Mouse (Mus musculus) CH12.LX (cell line): ENCODE results near the gene Tnfaip6. TPM values are rescaled to one million over a fixed set of nuclear protein-coding genes. Genes with fewer than 3 reads are reported as not detected.
A peak's percentile ranks its signal among the peaks of the same experiment; 100 is the strongest.

Experiments used
- DNase-seq: peaks from one replicate; pipeline ENCODE4 v3.0.0-alpha.2; 2013; ENCODE audit errors: extremely low read depth
- H3K27ac ChIP-seq: 2 replicates; pipeline ENCODE4 v1.5.1; 2012; ENCODE audit warnings: low read depth, mild to moderate bottlenecking, control low read depth, moderate library complexity; ENCODE audit not compliant: insufficient read depth
- H3K27me3 ChIP-seq: replicated peaks from 2 replicates; pipeline ENCODE3; 2012; ENCODE audit warnings: inconsistent platforms
- H3K36me3 ChIP-seq, 2 experiments: replicated peaks in 1 of 2; 2 replicates each; pipeline versions ENCODE3 to v1.6.1; 2012; ENCODE audit warnings: inconsistent platforms in 1 of 2, low read length in 1 of 2, mild to moderate bottlenecking in 1 of 2, mixed read lengths in 1 of 2, moderate library complexity in 1 of 2; ENCODE audit not compliant: control insufficient read depth in 1 of 2, insufficient read depth in 1 of 2
- H3K4me1 ChIP-seq, 2 experiments: 2 replicates each; pipeline ENCODE4 v1.6.1; 2012; ENCODE audit warnings: inconsistent platforms in 1 of 2, moderate library complexity in 1 of 2; ENCODE audit not compliant: insufficient read depth in 2 of 2, control insufficient read depth in 1 of 2
- H3K4me2 ChIP-seq: 2 replicates; pipeline ENCODE4 v1.6.1; 2012; ENCODE audit warnings: low read depth, mild to moderate bottlenecking, control low read depth; ENCODE audit not compliant: poor library complexity, insufficient read depth, severe bottlenecking
- H3K4me3 ChIP-seq, 3 experiments: fragments of 150-350 bp in 1 of 3; sonication (generic) in 1 of 3; replicated peaks in 1 of 3; 2 replicates each; pipeline versions ENCODE3 to v1.5.1; 2011 to 2012; ENCODE audit warnings: low read depth in 2 of 3, low read length in 2 of 3, mild to moderate bottlenecking in 2 of 3, moderate library complexity in 2 of 3, control low read depth in 1 of 3, improper control_type of control experiment in 1 of 3, inconsistent platforms in 1 of 3, mixed read lengths in 1 of 3; ENCODE audit not compliant: poor library complexity in 1 of 3
- H3K79me2 ChIP-seq: replicated peaks from 2 replicates; pipeline ENCODE4 v1.6.1; 2012; ENCODE audit warnings: mild to moderate bottlenecking, moderate library complexity; ENCODE audit not compliant: control insufficient read depth, poor library complexity, insufficient read depth, severe bottlenecking; ENCODE audit errors: extremely low read depth
- H3K9ac ChIP-seq: 2 replicates; pipeline ENCODE4 v1.6.1; 2012; ENCODE audit warnings: low read depth, mild to moderate bottlenecking, control low read depth, moderate library complexity; ENCODE audit not compliant: insufficient read depth
- H3K9me3 ChIP-seq: replicated peaks from 2 replicates; pipeline ENCODE3; 2012; ENCODE audit warnings: low read length, inconsistent platforms, mixed read lengths
- BHLHE40 ChIP-seq: IDR thresholded peaks from 2 replicates; pipeline ENCODE4 v1.6.1; 2011; ENCODE audit warnings: mild to moderate bottlenecking, low read depth, low read length, improper control_type of control experiment
- E2F4 ChIP-seq: IDR thresholded peaks from 2 replicates; pipeline ENCODE4 v1.6.1; 2011; ENCODE audit warnings: low read depth, low read length, improper control_type of control experiment; ENCODE audit not compliant: insufficient replicate concordance
- ELF1 ChIP-seq: IDR thresholded peaks from 2 replicates; pipeline ENCODE4 v1.6.1; 2014; ENCODE audit warnings: low read depth, mild to moderate bottlenecking, inconsistent platforms, low read length, improper control_type of control experiment
- GABPA ChIP-seq: IDR thresholded peaks from 2 replicates; pipeline ENCODE4 v1.6.1; 2012; ENCODE audit warnings: low read depth, low read length, improper control_type of control experiment, inconsistent platforms; ENCODE audit not compliant: insufficient replicate concordance
- IRF4 ChIP-seq: IDR thresholded peaks from 2 replicates; pipeline ENCODE4 v1.6.1; 2014; ENCODE audit warnings: low read depth, mild to moderate bottlenecking, inconsistent platforms, low read length, improper control_type of control experiment
- JUN ChIP-seq: IDR thresholded peaks from 2 replicates; pipeline ENCODE4 v1.6.1; 2011; ENCODE audit warnings: low read depth, mild to moderate bottlenecking, low read length, improper control_type of control experiment, moderate library complexity; ENCODE audit not compliant: insufficient read depth
- JUND ChIP-seq: conservative IDR thresholded peaks from 2 replicates; pipeline ENCODE4 v1.6.1; 2011; ENCODE audit warnings: low read depth, low read length, improper control_type of control experiment
- KAT2A ChIP-seq: IDR thresholded peaks from 2 replicates; pipeline ENCODE4 v1.6.1; 2012; ENCODE audit warnings: low read length, improper control_type of control experiment, inconsistent platforms; ENCODE audit not compliant: insufficient replicate concordance
- MAFK ChIP-seq: IDR thresholded peaks from 2 replicates; pipeline ENCODE4 v1.6.1; 2011; ENCODE audit warnings: low read length, improper control_type of control experiment; ENCODE audit not compliant: insufficient replicate concordance
- MAX ChIP-seq: IDR thresholded peaks from 2 replicates; pipeline ENCODE4 v1.6.1; 2011; ENCODE audit warnings: low read length, improper control_type of control experiment
- MEF2A ChIP-seq: IDR thresholded peaks from 2 replicates; pipeline ENCODE4 v1.6.1; 2014; ENCODE audit warnings: low read depth, mild to moderate bottlenecking, inconsistent platforms, low read length, improper control_type of control experiment, borderline replicate concordance
- MYC ChIP-seq: IDR thresholded peaks from 2 replicates; pipeline ENCODE4 v1.6.1; 2011; ENCODE audit warnings: low read depth, mild to moderate bottlenecking, improper control_type of control experiment, low read length
- NELFE ChIP-seq: IDR thresholded peaks from 2 replicates; pipeline ENCODE4 v1.6.1; 2011; ENCODE audit warnings: low read depth, low read length, improper control_type of control experiment
- NRF1 ChIP-seq: IDR thresholded peaks from 2 replicates; pipeline ENCODE4 v1.6.1; 2014; ENCODE audit warnings: low read depth, mild to moderate bottlenecking, inconsistent platforms, low read length, improper control_type of control experiment, moderate library complexity
- RAD21 ChIP-seq: IDR thresholded peaks from 2 replicates; pipeline ENCODE4 v1.6.1; 2011; ENCODE audit warnings: low read depth, mild to moderate bottlenecking, low read length, improper control_type of control experiment, moderate library complexity
- RCOR1 ChIP-seq: conservative IDR thresholded peaks from 2 replicates; pipeline ENCODE4 v1.6.1; 2012; ENCODE audit warnings: low read depth, mild to moderate bottlenecking, inconsistent platforms, low read length, improper control_type of control experiment
- SMC3 ChIP-seq: IDR thresholded peaks from 2 replicates; pipeline ENCODE4 v1.6.1; 2011; ENCODE audit warnings: low read depth, low read length, improper control_type of control experiment
- TBP ChIP-seq: conservative IDR thresholded peaks from 2 replicates; pipeline ENCODE4 v1.6.1; 2011; ENCODE audit warnings: low read depth, low read length, improper control_type of control experiment
- UBTF ChIP-seq: IDR thresholded peaks from 2 replicates; pipeline ENCODE4 v1.6.1; 2012; ENCODE audit warnings: low read depth, mild to moderate bottlenecking, inconsistent platforms, low read length, improper control_type of control experiment, moderate library complexity
- USF1 ChIP-seq: IDR thresholded peaks from 2 replicates; pipeline ENCODE4 v1.6.1; 2014; ENCODE audit warnings: low read depth, mild to moderate bottlenecking, inconsistent platforms, low read length, improper control_type of control experiment
- ZC3H11A ChIP-seq: IDR thresholded peaks from 2 replicates; pipeline ENCODE4 v1.6.1; 2012; ENCODE audit warnings: low read depth, mild to moderate bottlenecking, inconsistent platforms, low read length, improper control_type of control experiment
- ZMIZ1 ChIP-seq: IDR thresholded peaks from 2 replicates; pipeline ENCODE4 v1.6.1; 2012; ENCODE audit warnings: low read depth, mild to moderate bottlenecking, inconsistent platforms, low read length, improper control_type of control experiment
- ZNF384 ChIP-seq: IDR thresholded peaks from 2 replicates; pipeline ENCODE4 v1.6.1; 2012; ENCODE audit warnings: low read depth, low read length, improper control_type of control experiment, inconsistent platforms
- dilution Hi-C: fragments of 300-500 bp; cut with MboI; formaldehyde crosslinking; loops from 2 replicates; pipeline ENCODE4 v1.14.3; 2020; ENCODE audit warnings: low sequenced_read_pairs; ENCODE audit not compliant: extremely low pct_unique_long_range_greater_than_20kb, extremely low pct_ligation_motif_present
- in situ Hi-C: fragments of 300-500 bp; cut with MboI; formaldehyde crosslinking; loops from 3 replicates; pipeline ENCODE4 v1.14.3; 2019; ENCODE audit warnings: low sequenced_read_pairs, low pct_ligation_motif_present, low pct_unique_long_range_greater_than_20kb, mixed read lengths
- polyA plus RNA-seq: library from polyadenylated mRNA; unstranded; fragments of >175 nt; gene quantifications from 2 replicates; pipeline ENCODE4 v1.2.1, GENCODE M21; 2012; ENCODE audit warnings: low read depth; ENCODE audit not compliant: insufficient read length
- total RNA-seq, 2 experiments: library from RNA; depleted of rRNA; stranded (reverse); fragments of 300-350 nt in 1 of 2; fragments of >200 nt in 1 of 2; gene quantifications; 2 replicates each; pipeline ENCODE4 v1.2.3; 2012 to 2014

Gene Tnfaip6
- total and polyA plus RNA-seq, 3 experiments, result 0.13 to 0.59 (median 0.34) TPM

GRCm38 (mm10) chr2:51991447-51991846 lies 46.4 kb upstream of the Tnfaip6 start:
- Histone ChIP-seq H3K9ac (no peak overlapping the region), H3K27ac (no peak overlapping the region), H3K79me2 (no peaks in the 10 kb centered on the region), H3K4me2 (no peak overlapping the region; the same call in 1 of the 2 replicates), H3K4me3 (no peak overlapping the region), H3K36me3 (no peaks in the 10 kb centered on the region), H3K4me1 (no peaks in the 10 kb centered on the region), H3K27me3 (no peaks in the 10 kb centered on the region), H3K9me3 (no peaks in the 10 kb centered on the region)
- TF ChIP-seq BHLHE40 (0 out of 2 replicates have a peak, but pooled peaks have one; percentile 51), MAX (peak; percentile 51), RCOR1 (no peak)
- no peak for DNase-seq
- dilution Hi-C loops (no loop called here), in situ Hi-C loops (no loop called here)

- peaks cover 0 to 9% of the 10 kb centered on the region in 2 experiments; a peak in 2 of 4 replicates for H3K4me1 ChIP-seq
- TF ChIP-seq JUND (no peak), UBTF (no peak), TBP (no peak), ZC3H11A (no peak), NRF1 (no peak), ZMIZ1 (no peak)
- no peak overlapping the region for H3K9ac ChIP-seq
Measured at GRCm38 (mm10) chr2:51999996-52000395, 37.8 kb upstream of the Tnfaip6 start.

GRCm38 (mm10) chr2:52001521-52001920 lies 36.3 kb upstream of the Tnfaip6 start:
- DNase-seq, result no peak
- Histone ChIP-seq H3K79me2 (no peaks in the 10 kb centered on the region), H3K36me3 (no peaks in the 10 kb centered on the region), H3K4me2 (no peak overlapping the region), H3K27me3 (no peaks in the 10 kb centered on the region), H3K4me3 (no peak overlapping the region), H3K9ac (no peak overlapping the region), H3K27ac (no peak overlapping the region), H3K9me3 (no peaks in the 10 kb centered on the region), H3K4me1 (peaks cover 0 to 9% of the 10 kb centered on the region in 2 experiments; a peak in 2 of 4 replicates)
- dilution Hi-C loops (no loop called here), in situ Hi-C loops (no loop called here)
- no peak for TF ChIP-seq RCOR1
- TF ChIP-seq KAT2A, result no peak
- TF ChIP-seq JUN, result no peak
- no peak for TF ChIP-seq IRF4
- TF ChIP-seq GABPA, result no peak
- TF ChIP-seq E2F4, result no peak
- no peak for TF ChIP-seq USF1
- TF ChIP-seq ZMIZ1, result no peak
- no peak for TF ChIP-seq ZNF384
- no peak for TF ChIP-seq MEF2A
- TF ChIP-seq SMC3, result no peak
- no peak for TF ChIP-seq NELFE
- no peak for TF ChIP-seq RAD21
- no peak for TF ChIP-seq MAFK
- no peak for TF ChIP-seq MAX
- TF ChIP-seq JUND, result no peak
- TF ChIP-seq MYC, result no peak
- TF ChIP-seq ELF1, result no peak

More at GRCm38 (mm10) chr2:51999996-52000395, 37.8 kb upstream of the Tnfaip6 start:
- no peak overlapping the region for H3K4me3 ChIP-seq
- H3K27me3 ChIP-seq, result no peaks in the 10 kb centered on the region
- no peaks in the 10 kb centered on the region for H3K79me2 ChIP-seq
- H3K36me3 ChIP-seq, result no peaks in the 10 kb centered on the region
- no peak for DNase-seq
- in situ Hi-C loops, result no loop called here
- H3K9me3 ChIP-seq, result no peaks in the 10 kb centered on the region
- H3K4me2 ChIP-seq, result no peak overlapping the region
- dilution Hi-C loops, result no loop called here
- H3K27ac ChIP-seq, result no peak overlapping the region
